Mouse (Mus musculus): ENCODE measurements around the gene Bglap2.
"Not testable (repeated sequence)": the region's sequence is repeated elsewhere in the genome, so short reads cannot be mapped to it uniquely, and the experiment has no call there.

Gene Bglap2

DNA sequence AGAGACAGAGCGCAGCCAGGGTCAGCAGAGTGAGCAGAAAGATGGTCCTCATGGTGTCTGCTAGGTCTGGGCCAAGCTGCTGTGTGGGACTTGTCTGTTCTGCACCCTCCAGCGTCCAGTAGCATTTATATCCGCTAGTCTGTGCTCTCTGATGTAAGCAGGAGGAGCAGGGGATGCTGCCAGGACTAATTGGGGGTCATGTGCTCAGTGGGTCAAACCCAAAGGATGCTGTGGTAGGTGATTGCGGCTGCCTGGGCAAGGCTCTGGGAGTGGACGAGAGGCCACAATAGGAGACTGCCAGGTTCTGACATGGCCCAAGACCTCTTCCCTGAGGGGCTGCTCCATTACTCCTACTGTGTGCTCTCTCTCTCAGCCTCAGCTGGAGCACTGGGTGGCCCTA, 5.9 kb upstream of the Bglap2 start, which contains the start of gene Bglap:
Gene Bglap, minus strand, starts transcription at position 101 of the 400 bp plus-strand sequence.
- no peak for DNase-seq (ENCODE audit: low spot score)

DNA sequence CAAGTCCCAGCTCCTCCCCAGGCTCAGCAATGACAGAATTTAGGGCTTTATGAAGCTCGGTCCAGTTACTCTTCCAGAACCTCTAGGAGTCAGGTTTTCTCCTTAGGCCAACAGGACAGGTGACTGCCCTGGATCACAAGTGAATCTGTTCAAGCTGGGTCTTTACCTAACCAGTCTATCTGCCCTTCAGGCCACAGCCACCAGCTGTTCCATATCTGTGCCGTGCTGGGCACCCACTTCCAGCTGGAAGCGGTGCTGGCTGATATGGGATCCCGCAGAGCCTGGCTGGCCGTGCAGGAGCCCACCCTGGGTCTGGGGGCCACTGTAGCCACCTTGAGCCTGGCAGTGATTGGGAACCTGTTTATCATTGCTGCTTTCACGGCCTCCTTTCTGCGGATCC, 3.9 kb upstream of the Bglap2 start:
- DNase-seq (ENCODE audit: low spot score) = not testable (repeated sequence)

DNA sequence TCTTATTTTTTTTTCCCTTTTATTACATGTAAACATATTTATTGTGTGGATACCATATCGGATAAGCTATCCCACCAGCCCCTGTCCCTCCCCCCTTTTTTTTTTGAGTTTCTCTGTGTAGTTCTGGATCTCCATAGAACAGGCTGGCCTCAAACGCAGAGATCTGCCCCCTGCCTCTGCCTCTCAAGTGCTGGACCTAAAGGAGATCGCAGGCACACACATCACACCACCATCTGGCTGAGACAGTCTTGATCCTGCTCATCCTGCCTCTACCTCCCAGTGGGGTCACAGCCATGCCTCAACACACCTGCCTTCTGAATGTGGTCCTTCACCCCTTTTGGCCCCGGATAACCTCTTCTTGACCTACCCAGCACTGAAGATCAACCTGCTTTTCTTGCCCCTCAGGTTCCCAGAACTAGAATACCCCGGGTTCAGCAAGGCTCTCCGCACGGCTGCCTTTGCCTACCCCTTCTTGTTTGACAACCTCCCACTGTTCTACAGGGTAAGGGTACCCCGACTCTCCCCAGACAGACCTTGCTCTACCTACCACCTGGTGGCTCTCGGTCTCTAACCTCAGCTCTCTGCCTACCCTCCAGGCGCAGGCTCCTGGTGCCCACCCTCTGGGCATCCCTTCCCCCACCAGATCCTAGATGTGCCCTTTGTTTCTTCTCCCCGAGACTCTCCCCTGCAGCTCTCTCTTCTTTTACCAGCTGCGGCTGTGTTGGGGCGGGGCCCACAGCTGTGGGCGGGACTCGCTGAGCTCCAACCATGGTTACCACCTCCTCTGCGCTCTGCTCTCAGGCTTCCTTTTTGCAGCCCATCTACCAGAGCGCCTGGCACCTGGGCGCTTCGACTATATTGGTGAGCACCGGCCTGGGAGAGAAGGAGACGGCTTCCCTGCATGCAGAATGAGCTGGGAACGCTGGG, 3.2 kb upstream of the Bglap2 start:
- not testable (repeated sequence) for DNase-seq (ENCODE audit: low spot score)

DNA sequence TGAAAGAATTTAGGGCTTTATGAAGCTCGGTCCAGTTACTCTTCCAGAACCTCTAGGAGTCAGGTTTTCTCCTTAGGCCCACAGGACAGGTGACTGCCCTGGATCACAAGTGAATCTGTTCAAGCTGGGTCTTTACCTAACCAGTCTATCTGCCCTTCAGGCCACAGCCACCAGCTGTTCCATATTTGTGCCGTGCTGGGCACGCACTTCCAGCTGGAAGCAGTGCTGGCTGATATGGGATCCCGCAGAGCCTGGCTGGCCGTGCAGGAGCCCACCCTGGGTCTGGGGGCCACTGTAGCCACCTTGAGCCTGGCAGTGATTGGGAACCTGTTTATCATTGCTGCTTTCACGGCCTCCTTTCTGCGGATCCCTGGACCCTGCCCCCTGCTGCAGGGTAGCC, 1.9 kb downstream of the Bglap2 start:
- not testable (repeated sequence) for DNase-seq (ENCODE audit: low spot score)

DNA sequence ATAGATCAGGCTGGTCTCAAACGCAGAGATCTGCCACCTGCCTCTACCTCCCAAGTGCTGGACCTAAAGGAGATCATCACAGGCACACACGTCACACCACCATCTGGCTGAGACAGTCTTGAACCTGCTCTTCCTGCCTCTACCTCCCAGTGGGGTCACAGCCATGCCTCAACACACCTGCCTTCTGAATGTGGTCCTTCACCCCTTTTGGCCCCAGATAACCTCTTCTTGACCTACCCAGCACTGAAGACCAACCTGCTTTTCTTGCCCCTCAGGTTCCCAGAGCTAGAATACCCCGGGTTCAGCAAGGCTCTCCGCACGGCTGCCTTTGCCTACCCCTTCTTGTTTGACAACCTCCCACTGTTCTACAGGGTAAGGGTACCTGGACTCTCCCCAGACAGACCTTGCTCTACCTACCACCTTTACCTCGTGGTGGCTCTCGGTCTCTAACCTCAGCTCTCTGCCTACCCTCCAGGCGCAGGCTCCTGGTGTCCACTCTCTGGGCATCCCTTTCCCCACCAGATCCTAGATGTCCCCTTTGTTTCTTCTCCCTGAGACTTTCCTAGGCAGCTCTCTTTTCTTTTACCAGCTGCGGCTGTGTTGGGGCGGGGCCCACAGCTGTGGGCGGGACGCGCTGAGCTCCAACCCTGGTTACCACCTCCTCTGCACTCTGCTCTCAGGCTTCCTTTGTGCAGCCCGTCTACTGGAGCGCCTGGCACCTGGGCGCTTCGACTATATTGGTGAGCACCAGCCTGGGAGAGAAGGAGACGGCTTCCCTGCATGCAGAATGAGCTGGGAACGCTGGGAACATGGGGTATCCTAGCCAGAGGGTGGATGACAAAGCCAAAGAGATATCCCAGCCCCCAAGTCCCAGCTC, 2.5 kb downstream of the Bglap2 start:
- not testable (repeated sequence) for DNase-seq (ENCODE audit: low spot score)

DNA sequence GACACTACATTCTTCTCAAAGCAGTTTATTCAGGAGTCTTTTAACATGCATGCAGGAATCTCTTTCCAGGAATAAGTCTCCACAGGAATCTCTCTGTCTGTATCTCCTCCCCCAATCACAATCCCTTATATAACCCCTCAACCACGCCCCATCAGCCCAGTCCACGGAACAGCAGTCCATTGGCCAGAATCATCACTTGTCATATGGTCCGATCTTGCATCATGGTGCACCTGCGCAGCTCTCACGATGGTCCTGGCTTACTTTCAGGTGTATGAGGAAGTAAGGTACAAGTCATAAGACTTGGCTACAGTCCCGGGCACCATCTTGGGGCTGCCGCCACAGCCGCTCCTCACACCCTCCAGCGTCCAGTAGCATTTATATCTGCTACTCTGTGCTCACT, 5.9 kb downstream of the Bglap2 start, which contains the start of gene Bglap3:
Gene Bglap3, minus strand, starts transcription at position 101 of the 400 bp plus-strand sequence.
- DNase-seq (ENCODE audit: low spot score) = not testable (repeated sequence)

DNA sequence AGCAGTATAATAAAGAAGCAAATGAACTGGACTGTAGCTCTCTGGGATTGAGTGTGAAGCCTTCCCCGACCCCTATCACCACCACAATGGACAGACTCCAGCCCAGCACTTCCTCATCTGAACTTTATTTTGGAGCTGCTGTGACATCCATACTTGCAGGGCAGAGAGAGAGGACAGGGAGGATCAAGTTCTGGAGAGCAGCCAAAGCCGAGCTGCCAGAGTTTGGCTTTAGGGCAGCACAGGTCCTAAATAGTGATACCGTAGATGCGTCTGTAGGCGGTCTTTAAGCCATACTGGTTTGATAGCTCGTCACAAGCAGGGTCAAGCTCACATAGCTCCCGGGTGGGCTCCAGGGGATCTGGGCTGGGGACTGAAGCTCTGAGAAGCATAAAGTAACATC, 10.0 kb downstream of the Bglap2 start:
- not testable (repeated sequence) for DNase-seq (ENCODE audit: low spot score)

DNA sequence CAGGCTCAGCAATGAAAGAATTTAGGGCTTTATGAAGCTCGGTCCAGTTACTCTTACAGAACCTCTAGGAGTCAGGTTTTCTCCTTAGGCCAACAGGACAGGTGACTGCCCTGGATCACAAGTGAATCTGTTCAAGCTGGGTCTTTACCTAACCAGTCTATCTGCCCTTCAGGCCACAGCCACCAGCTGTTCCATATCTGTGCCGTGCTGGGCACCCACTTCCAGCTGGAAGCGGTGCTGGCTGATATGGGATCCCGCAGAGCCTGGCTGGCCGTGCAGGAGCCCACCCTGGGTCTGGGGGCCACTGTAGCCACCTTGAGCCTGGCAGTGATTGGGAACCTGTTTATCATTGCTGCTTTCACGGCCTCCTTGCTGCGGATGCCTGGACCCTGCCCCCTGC, 11.0 kb downstream of the Bglap2 start:
- not testable (repeated sequence) for DNase-seq (ENCODE audit: low spot score)

DNA sequence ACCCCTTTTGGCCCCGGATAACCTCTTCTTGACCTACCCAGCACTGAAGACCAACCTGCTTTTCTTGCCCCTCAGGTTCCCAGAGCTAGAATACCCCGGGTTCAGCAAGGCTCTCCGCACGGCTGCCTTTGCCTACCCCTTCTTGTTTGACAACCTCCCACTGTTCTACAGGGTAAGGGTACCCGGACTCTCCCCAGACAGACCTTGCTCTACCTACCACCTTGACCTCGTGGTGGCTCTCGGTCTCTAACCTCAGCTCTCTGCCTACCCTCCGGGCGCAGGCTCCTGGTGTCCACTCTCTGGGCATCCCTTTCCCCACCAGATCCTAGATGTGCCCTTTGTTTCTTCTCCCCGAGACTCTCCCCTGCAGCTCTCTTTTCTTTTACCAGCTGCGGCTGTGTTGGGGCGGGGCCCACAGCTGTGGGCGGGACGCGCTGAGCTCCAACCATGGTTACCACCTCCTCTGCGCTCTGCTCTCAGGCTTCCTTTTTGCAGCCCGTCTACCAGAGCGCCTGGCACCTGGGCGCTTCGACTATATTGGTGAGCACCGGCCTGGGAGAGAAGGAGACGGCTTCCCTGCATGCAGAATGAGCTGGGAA, 11.6 kb downstream of the Bglap2 start:
- DNase-seq (ENCODE audit: low spot score) = not testable (repeated sequence)

DNA sequence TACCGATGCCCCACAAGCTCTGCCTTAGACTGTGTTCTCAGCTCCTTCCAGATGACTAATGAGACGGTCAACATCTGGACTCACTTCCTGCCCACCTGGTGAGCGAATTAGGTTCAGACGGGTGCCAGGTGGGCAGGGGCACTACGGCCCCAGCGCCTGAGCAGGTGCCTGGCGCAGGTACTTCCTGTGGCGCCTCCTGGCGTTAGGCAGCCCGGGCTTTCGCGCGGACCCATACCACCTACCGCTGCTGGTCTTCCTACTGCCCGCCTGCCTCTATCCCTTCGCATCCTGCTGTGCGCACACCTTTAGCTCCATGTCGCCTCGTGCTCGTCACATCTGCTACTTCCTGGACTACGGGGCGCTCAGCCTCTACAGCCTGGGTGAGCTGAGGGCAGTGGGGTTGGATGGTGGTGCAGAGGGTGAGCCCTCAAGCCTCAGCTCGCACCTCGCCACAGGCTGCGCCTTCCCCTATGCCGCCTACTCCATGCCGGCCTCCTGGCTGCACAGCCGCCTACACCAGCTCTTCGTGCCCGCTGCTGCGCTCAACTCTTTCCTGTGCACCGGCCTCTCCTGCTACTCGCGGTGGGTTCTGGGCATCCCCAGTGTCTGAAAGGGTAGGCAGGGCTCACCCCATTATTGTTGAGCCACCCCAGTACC, 12.7 kb downstream of the Bglap2 start:
- DNase-seq (ENCODE audit: low spot score) = no peak

DNA sequence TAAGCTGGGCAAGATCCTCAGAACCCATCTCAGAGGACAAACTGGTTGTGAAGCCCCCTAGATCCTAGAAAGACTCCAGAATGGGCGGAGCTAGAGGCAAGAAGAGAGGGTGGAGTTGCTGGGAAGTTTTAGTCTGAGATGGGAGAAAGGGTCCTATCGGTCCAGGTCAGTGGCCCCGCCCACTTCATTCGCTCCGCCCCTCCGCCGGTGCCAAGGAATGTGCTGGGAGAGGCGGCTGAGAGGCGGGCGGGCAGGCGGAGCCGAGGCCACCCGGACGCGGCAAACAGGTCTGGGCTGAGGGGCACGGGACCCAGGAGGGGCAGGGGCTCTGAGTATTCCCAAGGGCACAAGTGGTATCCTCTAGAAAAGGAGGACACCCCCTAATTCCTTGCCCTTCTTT, 14.2 kb downstream of the Bglap2 start, which contains the start of gene Paqr6:
Gene Paqr6, plus strand, starts transcription at position 248 of the 400 bp plus-strand sequence.
- DNase-seq (ENCODE audit: low spot score) = peak; percentile 48

DNA sequence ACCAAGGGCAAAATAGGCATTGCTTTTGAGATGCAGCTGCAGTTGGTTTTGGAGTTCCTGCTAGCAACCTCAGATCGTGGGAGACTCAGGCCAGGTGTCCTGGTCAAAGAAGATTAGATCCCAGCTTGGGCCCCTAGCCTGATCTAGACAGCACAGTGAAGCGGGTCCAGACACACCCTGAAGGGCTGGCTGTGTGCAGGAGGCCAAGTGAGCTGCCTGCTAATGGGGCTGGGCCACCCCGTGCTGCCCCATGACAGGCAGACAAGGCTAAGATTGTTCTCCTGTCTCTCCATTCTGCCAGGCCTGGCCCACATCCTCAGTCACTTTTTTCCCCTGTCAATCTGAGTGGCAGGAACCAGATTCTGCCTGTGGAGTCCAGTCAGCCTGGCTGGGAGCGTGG, 14.8 kb downstream of the Bglap2 start:
- DNase-seq (ENCODE audit: low spot score) = no peak

DNA sequence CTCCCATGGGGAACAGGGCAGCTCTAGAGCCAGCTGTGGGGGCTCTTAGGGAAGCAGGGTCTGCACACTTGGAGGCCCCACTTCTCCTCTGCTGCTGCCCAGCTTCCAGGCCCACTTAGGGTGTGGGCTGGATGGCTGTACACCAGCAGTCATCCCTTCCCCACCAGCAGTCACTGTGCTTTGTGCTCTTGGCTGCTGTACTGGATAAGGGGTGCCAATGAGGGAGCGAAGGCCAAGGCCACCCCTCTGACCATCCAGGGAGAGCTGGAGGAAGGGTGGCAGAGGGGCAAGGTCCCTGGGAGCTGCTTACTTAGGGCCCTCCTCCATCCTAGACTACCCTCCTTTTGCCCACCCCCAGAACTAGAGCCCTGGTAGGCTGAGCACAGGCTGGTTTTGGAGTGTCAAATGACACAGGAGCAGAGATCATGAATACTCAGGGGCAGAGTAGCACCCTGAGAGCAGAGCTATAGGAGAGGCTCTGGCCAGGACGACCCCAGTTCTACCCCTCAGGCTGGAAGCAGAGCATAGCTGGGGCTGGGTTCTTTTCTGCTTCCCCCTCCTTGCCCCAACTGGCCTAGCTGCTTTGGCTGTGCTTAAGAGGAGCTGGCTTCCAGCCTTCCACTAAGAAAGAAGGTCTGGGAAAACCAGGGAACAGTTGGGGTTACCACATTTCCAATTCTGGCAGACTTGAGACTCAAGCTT, 16.7 kb downstream of the Bglap2 start:
- no peak for DNase-seq (ENCODE audit: low spot score)

DNA sequence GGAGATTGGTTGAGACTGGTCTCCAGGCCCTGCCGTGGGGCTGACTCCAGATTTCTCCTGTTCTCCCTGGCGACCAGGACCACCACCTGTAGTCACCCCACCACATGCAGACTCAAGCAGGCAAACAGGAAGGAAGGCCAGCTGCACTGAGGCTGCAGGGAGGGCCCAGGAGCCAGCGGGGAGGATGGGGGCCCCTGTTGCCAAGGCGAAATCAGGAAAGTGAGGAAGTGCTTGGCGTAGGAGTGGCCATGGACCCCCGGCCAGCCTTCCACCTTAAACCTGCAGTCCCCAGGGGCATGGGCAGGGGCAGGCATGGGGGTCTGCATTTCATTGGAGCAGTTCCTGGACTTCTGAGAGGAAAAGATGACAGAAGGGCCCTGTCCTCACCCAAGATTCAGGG, 17.4 kb downstream of the Bglap2 start:
- no peak for DNase-seq (ENCODE audit: low spot score)

DNA sequence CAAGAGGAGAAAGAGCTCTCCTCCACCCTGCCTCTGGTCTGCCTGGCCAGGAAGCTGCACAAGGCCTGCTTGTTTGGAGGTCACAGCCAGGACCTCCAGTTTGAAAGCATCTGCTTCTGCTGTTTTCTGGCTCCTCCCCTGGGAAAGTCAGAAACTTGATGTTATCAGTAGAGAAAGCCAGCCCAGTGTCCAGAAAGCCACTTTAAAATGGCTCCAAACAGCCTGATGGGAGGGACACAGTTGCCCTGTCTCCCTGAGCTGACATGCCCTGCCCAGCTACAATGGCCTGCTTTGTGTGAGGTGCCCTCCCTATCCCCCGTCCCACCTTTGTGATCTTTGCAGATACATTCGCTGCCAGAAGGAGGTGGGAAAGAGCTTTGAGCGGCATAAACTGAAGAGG, 18.5 kb downstream of the Bglap2 start:
- no peak for DNase-seq (ENCODE audit: low spot score)

DNA sequence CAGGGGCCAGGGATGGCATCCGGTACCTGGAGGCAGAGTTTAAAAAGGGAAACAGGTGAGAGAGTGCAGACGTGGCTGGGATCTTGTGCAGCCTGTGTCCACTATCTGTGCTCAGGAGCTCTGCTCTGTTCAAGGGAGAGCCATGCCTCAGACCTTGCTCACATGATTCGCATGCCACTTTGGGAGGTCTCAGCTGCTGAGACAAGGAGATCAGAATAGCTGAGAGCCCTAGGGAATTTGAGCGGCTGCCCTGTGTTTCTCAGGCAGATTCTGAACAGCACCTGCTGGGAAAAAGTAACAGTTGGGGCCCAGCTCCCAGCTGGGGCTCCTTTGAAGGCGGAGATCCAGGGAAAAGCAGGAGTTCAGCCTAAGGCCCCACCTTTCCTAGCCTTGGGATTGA, 18.9 kb downstream of the Bglap2 start:
- DNase-seq (ENCODE audit: low spot score) = no peak

DNA sequence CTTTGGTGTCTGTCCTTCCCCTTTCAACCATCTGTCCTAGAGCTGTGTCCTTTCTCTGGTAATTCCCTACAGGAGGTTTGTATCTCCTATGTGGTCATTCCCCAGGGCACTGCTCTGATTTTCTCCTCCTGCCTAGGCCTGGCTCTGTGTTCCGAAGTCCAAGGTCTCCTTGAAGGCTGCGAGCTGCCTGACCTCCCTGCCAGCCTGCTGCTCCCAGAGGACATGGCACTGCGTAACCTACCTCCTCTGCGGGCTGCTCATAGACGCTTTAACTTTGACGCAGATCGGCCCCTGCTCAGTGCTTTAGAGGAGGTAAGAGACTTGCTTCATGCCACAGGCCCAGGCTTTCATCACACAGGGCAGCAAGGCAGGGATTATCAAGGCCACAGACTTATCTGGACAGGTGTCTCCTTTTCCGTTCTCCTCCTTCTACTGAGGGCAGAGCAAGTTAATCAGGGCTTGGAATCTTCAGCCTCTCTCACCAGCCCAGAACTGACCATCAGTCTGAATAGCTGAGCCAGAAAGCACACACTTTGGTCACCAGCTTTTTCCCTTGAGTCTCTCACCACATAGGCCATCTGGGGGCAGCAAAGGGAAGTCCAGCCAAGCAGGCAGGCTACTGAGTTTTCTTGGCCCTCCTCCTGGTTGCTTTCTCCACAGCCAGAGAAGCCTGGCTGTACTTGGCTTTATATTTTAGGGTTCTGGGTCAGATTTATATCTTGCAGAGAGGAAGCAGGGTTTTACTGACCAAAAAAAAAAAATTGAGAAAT, 23.9 kb downstream of the Bglap2 start:
- DNase-seq (ENCODE audit: low spot score) = no peak

DNA sequence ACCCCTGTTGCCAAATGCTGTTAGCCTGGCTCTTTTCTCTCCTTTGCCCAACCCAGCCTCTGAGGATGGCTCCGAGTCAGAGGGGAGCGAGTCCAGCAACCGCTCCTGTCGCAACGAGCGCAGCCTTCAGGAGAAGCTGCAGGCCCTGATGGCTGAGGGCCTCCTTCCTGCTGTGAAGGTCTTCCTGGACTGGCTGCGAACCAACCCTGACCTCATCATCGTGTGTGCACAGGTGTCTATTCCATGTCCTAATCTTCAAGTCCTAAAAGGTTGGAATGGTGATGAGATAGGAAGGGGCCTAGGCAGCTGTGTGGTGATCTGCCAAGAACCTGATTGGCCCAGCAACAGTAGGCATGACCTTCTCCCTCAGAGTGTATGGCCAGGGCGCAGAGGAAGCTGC, 25.6 kb downstream of the Bglap2 start:
- no peak for DNase-seq (ENCODE audit: low spot score)

DNA sequence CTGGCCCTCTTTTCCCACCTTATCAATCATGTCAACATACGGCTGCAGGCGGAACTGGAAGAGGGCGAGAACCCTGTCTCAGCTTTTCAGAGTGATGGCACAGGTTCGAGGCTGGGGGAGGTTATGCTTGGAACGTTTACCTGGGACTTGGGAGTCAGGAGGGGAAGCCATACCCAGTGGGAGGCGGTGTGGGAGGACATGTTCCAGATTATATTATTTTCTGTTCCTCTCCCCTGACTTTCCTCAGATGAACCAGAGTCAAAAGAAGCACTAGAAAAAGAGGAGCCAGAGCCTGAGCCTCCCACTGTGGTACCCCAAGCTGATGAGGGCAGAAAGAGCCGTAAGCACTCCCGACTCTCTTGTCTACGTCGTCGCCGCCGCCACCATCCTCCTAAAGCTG, 27.8 kb downstream of the Bglap2 start:
- no peak for DNase-seq (ENCODE audit: low spot score)

DNA sequence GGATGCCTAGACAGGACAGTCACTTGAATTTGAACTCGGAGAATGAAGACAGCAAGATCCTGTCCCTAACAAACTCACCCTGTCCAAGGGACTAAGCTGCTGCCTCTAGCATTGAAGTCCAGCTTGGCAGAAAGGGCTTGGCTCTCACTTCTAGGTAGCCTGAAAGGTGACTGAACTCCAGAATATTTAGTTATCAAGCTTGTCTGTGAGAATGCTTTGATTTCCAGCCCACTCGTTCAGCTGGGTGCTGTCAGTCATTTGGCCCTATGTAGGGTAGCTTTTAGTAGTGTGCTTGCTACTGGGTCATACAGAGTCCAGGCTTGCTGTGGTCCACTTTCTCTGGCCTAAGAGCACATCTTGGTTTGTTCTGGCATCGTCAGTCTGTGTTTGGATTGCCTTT, 39.5 kb downstream of the Bglap2 start:
- no peak for DNase-seq (ENCODE audit: low spot score)
